Mouse (Mus musculus) intestine, embryonic 16.5 days (tissue): ENCODE data around the gene Psmd9. TPM values are rescaled to one million over a fixed set of nuclear protein-coding genes. Genes with fewer than 3 reads are reported as not detected.

ENCODE experiments used
- ATAC-seq: fragments of 200-750 bp; cut with Nextera tagmentation; 2 replicates; pipeline ENCODE4 v1.8.0; 2017; ENCODE audit warnings: moderate TSS enrichment, moderate library complexity
- H3K27ac ChIP-seq: fragments of 300-500 bp; sonication (generic); 2 replicates; pipeline ENCODE4 v1.5.1; 2014; ENCODE audit warnings: mild to moderate bottlenecking, low read length
- H3K27me3 ChIP-seq: fragments of 300-500 bp; sonication (generic); replicated peaks from 2 replicates; pipeline ENCODE4 v1.6.1; 2014; ENCODE audit warnings: low read length, control low read depth, mixed read lengths; ENCODE audit not compliant: control insufficient read depth, insufficient read depth
- H3K36me3 ChIP-seq: fragments of 300-500 bp; sonication (generic); 2 replicates; pipeline ENCODE4 v1.6.1; 2014; ENCODE audit warnings: low read length, control low read depth; ENCODE audit not compliant: control insufficient read depth, insufficient read depth
- H3K4me1 ChIP-seq: fragments of 300-500 bp; sonication (generic); 2 replicates; pipeline ENCODE4 v1.6.1; 2014; ENCODE audit warnings: low read length, control low read depth, mixed read lengths; ENCODE audit not compliant: control insufficient read depth, insufficient read depth
- H3K4me2 ChIP-seq: fragments of 300-500 bp; sonication (generic); 2 replicates; pipeline ENCODE4 v1.6.1; 2014; ENCODE audit warnings: low read depth, low read length, control low read depth
- H3K4me3 ChIP-seq: fragments of 300-500 bp; sonication (generic); 2 replicates; pipeline ENCODE4 v1.5.1; 2014; ENCODE audit warnings: mild to moderate bottlenecking, low read length
- H3K9ac ChIP-seq: fragments of 300-500 bp; sonication (generic); 2 replicates; pipeline ENCODE4 v1.6.1; 2014; ENCODE audit warnings: low read depth, low read length
- H3K9me3 ChIP-seq: fragments of 300-500 bp; sonication (generic); 2 replicates; pipeline ENCODE4 v1.6.1; 2016; ENCODE audit warnings: low read length, control low read depth; ENCODE audit not compliant: control insufficient read depth
- WGBS: fragments of 180-500 bp; shearing (Covaris S2); extraction: QIAGEN DNeasy Blood & Tissue Kit; methylation state at CpG from one replicate; pipeline ENCODE4 v1.1.7; 2014; 5-methylcytosine and 5-hydroxymethylcytosine counted together
- polyA plus RNA-seq: library from polyadenylated mRNA; unstranded; fragments of >200 nt; fragmentation: Nextera tagmentation; extraction: Ambion mirVana; gene quantifications from 2 replicates; pipeline ENCODE4 v1.2.1, GENCODE M21; 2015

Psmd9 gene
- polyA plus RNA-seq, 1 experiment from 2014 or later: 66.3 TPM

DNA sequence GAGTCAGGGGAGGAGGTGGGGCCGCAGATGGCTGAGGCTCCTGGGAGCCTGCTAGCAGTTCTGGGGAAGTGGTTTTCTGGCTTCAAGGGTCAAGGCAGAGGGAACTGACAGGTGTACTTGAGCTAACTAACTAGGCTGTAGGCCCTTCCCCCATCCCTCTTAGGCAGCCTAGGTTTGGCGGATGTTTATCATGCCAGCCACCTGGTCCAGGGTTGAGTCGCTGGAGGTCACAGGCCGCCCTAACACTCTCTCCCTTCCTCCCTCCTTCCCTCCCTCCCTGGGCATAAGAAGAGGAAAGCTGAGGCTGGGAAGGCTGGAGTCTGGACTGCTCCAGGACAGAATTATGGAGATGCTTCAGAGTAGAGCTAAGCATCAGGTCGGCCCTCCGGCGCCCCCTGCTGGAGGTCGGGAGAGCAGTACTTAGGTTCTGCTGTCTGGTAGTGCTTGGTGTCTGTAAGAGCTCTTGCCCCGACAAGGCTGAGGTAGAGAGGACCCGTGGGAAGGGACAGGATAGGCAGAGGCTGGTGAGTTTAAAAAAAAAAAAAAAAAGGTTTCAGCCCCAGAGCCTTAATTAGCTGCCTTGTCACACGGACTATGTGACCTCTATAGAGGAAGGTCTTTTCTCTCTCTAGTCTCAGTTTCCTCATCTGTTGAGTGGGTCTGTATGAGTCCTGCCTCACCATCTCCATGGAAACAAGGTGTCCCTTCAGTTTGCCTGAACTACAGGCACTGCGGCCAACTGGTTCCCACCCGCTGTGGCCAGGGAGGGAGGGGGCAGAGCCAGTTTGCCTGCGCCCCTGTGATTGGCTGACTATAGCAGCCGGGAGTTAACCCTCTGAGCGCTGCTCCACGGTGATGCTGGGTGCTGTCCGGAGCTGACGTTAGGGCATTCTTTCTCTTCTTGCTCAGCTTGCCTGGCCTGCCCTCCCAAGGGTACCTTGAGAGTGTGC, 19.5 kb upstream of the Psmd9 start:
- ATAC-seq: peak; percentile 88
- H3K4me3 ChIP-seq: peak overlapping the region; percentile 43
- H3K27me3 ChIP-seq: no peaks in the 10 kb centered on the region
- H3K27ac ChIP-seq: peak overlapping the region; percentile 56
- H3K4me1 ChIP-seq: peaks cover 36% of the 10 kb centered on the region
- no peaks in the 10 kb centered on the region for H3K9me3 ChIP-seq
- H3K9ac ChIP-seq: peak overlapping the region; percentile 27; the same call in 1 of the 2 replicates
- peak overlapping the region; percentile 62 for H3K4me2 ChIP-seq
- WGBS: 5% methylated on average over 19 of the region's 19 CpGs
- peaks cover 26% of the 10 kb centered on the region for H3K36me3 ChIP-seq

DNA sequence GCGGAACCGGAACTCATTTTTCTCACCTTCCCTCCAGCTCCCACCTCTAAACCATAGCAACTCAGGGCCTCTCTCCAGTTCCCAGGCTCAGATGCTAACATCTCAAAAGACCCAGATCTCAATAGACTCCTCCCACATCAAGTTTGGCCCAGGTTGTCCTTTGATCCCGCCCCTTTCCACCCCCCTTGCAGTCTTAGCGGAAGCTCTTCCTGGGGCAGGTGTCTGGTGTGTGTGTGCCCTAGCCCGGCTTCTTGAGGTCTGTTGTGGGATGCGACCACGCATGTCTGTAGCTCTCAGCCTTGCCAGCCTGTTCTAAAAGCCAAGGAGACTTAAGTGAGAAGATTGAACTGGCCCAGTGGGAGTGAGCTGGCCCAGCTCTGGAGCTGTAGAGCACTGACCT, 18.6 kb upstream of the Psmd9 start:
- H3K9me3 ChIP-seq: no peaks in the 10 kb centered on the region
- peaks cover 27% of the 10 kb centered on the region for H3K4me1 ChIP-seq
- peak overlapping the region; percentile 53 for H3K27ac ChIP-seq
- H3K4me3 ChIP-seq: peak overlapping the region; percentile 43
- H3K9ac ChIP-seq: peak overlapping the region; percentile 49
- ATAC-seq: peak; percentile 12
- 35% methylated on average over 7 of the region's 7 CpGs for WGBS
- no peaks in the 10 kb centered on the region for H3K27me3 ChIP-seq
- peaks cover 26% of the 10 kb centered on the region for H3K36me3 ChIP-seq
- H3K4me2 ChIP-seq: peak overlapping the region; percentile 62

DNA sequence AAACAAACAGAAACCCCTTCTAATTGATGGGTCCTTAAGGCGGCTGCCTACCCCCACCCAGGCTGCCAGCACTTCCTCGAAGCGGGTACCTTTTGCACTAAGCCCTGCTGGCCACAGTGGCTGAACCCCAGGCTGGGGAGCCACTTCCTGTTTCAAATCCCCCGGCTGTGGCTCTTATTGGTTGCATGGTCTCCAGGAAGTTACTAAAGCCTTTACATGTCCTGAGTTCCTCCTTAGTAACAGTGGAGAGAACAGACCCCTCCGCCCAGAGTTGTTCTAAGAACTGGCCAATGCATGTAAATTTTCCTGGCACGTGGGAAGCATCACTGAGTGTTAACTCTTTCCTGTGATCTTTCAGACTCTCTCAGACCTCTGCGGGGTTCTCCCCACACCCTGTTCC, 18.1 kb upstream of the Psmd9 start:
- WGBS: 27% methylated on average over 7 of the region's 7 CpGs
- peak overlapping the region; percentile 43 for H3K4me3 ChIP-seq
- H3K27me3 ChIP-seq: no peaks in the 10 kb centered on the region
- H3K36me3 ChIP-seq: peaks cover 26% of the 10 kb centered on the region
- no peaks in the 10 kb centered on the region for H3K9me3 ChIP-seq
- H3K4me2 ChIP-seq: peak overlapping the region; percentile 62
- H3K9ac ChIP-seq: peak overlapping the region; percentile 49
- ATAC-seq: no peak
- H3K4me1 ChIP-seq: peaks cover 25% of the 10 kb centered on the region
- H3K27ac ChIP-seq: peak overlapping the region; percentile 53

DNA sequence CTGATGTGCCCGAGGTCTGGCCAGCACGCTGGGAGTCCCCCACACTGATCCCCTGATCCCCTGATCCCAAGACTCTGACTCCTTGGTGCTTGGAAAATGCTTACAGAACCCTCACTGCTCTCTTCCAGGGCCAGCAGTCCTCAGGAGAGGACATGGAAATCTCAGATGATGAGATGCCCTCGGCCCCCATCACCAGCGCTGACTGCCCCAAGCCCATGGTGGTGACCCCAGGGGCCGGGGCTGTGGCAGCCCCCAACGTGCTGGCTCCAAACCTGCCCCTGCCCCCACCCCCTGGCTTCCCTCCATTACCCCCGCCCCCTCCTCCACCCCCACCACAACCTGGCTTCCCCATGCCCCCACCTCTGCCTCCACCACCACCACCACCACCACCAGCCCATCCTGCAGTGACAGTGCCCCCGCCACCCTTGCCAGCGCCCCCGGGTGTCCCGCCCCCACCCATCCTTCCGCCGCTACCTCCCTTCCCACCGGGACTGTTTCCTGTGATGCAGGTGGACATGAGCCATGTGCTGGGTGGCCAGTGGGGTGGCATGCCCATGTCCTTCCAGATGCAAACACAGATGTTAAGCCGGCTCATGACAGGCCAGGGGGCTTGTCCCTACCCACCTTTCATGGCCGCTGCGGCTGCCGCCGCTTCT, 17.4 kb upstream of the Psmd9 start:
- Histone ChIP-seq H3K27ac (no peak overlapping the region), H3K27me3 (no peaks in the 10 kb centered on the region), H3K9ac (no peak overlapping the region), H3K4me3 (no peak overlapping the region), H3K4me2 (no peak overlapping the region), H3K4me1 (peaks cover 25% of the 10 kb centered on the region), H3K36me3 (peaks cover 29% of the 10 kb centered on the region), H3K9me3 (no peaks in the 10 kb centered on the region)
- ATAC-seq: no peak
- WGBS: 94% methylated on average over 19 of the region's 19 CpGs

GRCm38 (mm10) chr5:123152901-123153300, 16.3 kb upstream of the Psmd9 start:
- peaks cover 31% of the 10 kb centered on the region for H3K36me3 ChIP-seq
- H3K9ac ChIP-seq: no peak overlapping the region
- 79% methylated on average over 1 of the region's 1 CpGs for WGBS
- H3K27me3 ChIP-seq: no peaks in the 10 kb centered on the region
- H3K4me2 ChIP-seq: no peak overlapping the region
- H3K9me3 ChIP-seq: no peaks in the 10 kb centered on the region
- H3K27ac ChIP-seq: no peak overlapping the region
- H3K4me1 ChIP-seq: peaks cover 25% of the 10 kb centered on the region
- ATAC-seq: no peak
- H3K4me3 ChIP-seq: no peak overlapping the region

DNA sequence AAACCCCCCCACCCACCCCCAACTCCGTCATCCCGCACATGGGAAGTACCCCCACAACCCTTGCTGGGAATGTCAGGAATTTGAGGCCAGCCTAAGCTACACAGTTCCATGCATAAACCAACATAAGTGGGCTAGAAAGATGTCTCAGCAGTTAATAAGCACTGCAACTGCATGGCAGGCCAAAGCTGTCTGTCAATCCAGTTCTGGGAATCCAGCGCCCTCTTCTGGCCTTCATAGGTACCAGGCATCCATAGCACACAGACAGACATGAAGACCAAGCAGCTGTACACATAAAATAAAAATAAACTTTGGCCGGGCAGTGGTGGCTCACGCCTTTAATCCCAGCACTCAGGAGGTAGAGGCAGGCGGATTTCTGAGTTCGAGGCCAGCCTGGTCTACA, 13.8 kb upstream of the Psmd9 start:
- 43% methylated on average over 7 of the region's 7 CpGs for WGBS
- Histone ChIP-seq H3K36me3 (peaks cover 42% of the 10 kb centered on the region), H3K27me3 (no peaks in the 10 kb centered on the region)

DNA sequence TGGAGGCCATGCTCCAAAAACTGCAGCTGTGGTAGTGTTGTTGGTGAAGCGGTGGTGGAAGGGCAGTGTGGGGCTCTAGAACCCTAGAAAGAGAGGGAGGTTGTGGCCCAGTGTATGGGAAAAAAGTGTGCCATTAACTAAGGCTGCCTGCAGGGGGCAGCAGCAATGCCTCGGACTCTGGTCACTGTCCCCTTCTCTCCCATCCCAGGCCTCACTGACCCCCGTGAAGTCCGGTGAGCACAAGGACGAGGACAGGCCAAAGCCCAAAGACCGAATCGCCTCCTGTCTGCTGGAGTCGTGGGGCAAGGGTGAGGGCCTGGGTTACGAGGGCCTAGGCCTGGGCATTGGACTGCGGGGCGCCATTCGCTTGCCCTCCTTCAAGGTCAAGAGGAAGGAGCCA, 12.4 kb upstream of the Psmd9 start:
- Histone ChIP-seq H3K27ac (no peak overlapping the region), H3K36me3 (peaks cover 53% of the 10 kb centered on the region), H3K4me2 (no peak overlapping the region), H3K4me3 (no peak overlapping the region), H3K4me1 (no peaks in the 10 kb centered on the region), H3K9me3 (no peaks in the 10 kb centered on the region), H3K9ac (no peak overlapping the region), H3K27me3 (no peaks in the 10 kb centered on the region)
- ATAC-seq: no peak
- 86% methylated on average over 12 of the region's 12 CpGs for WGBS

More for the DNA sequence above, 13.8 kb upstream of the Psmd9 start:
- Histone ChIP-seq H3K9me3 (no peaks in the 10 kb centered on the region), H3K4me2 (no peak overlapping the region), H3K27ac (no peak overlapping the region), H3K4me1 (peaks cover 10% of the 10 kb centered on the region), H3K4me3 (no peak overlapping the region), H3K9ac (no peak overlapping the region)
- ATAC-seq: no peak

- Histone ChIP-seq H3K4me1 (no peaks in the 10 kb centered on the region), H3K9ac (no peak overlapping the region), H3K4me2 (no peak overlapping the region), H3K27ac (no peak overlapping the region), H3K36me3 (peaks cover 45% of the 10 kb centered on the region), H3K27me3 (no peaks in the 10 kb centered on the region), H3K4me3 (no peak overlapping the region), H3K9me3 (no peaks in the 10 kb centered on the region)
- ATAC-seq: no peak
- WGBS: 88% methylated on average over 4 of the region's 4 CpGs
These were observed 11.2 kb upstream of the Psmd9 start for GRCm38 (mm10) chr5:123157972-123158371.

GRCm38 (mm10) chr5:123159446-123159845, 9.8 kb upstream of the Psmd9 start:
- H3K4me1 ChIP-seq: no peaks in the 10 kb centered on the region
- H3K27me3 ChIP-seq: no peaks in the 10 kb centered on the region
- H3K9me3 ChIP-seq: no peaks in the 10 kb centered on the region
- no peak for ATAC-seq
- H3K4me3 ChIP-seq: no peak overlapping the region
- H3K4me2 ChIP-seq: no peak overlapping the region
- no peak overlapping the region for H3K9ac ChIP-seq
- H3K27ac ChIP-seq: no peak overlapping the region
- 94% methylated on average over 4 of the region's 4 CpGs for whole genome bisulfite sequencing
- H3K36me3 ChIP-seq: peaks cover 57% of the 10 kb centered on the region
